Mouse (Mus musculus) adrenal gland, postnatal 10 days (tissue): ENCODE data around the gene Olfr322. TPM values are rescaled to one million over a fixed set of nuclear protein-coding genes. Genes with fewer than 3 reads are reported as not detected.
"Not testable (repeated sequence)": the region's sequence is repeated elsewhere in the genome, so short reads cannot be mapped to it uniquely, and the experiment has no call there.

Experiments
- DNase-seq: peaks from one replicate; pipeline ENCODE4 v3.0.0; 2021; ENCODE audit warnings: mixed read lengths
- long read RNA-seq, 2 experiments: library from polyadenylated mRNA; stranded (forward); transcript quantifications; one replicate each; pipeline ENCODE4 v2.0.0; 2021
- total RNA-seq, 2 experiments: library from RNA; stranded (reverse); gene quantifications; 2 replicates each; pipeline ENCODE4 v1.2.3; 2021

Olfr322 gene
- not detected for total RNA-seq
- long read RNA-seq, experiment 1: 0 reads
- long read RNA-seq, experiment 2: 0 reads

DNA sequence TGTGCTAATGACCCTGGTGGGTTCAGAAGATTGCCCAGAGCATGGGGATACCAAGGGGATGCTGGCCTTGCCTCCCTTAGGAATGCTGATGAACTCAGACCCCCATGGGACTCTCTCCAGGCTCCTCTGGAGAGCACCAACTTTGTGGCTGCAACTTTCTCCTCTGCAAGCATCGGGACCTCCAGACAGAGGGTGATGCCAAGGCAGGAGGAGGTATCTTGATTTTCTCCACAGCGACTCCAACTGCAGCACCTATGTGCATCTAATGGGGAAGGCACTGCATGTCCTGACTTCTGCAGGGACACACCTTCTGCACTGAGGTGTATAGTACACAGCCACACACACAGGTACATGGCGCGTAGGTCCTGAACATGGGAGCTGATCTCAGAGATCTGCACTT lies at the start of gene Olfr322:
Gene Olfr322 (plus strand): TSS at position 187 of the 400 bp plus-strand sequence.
- DNase-seq: no peak

DNA sequence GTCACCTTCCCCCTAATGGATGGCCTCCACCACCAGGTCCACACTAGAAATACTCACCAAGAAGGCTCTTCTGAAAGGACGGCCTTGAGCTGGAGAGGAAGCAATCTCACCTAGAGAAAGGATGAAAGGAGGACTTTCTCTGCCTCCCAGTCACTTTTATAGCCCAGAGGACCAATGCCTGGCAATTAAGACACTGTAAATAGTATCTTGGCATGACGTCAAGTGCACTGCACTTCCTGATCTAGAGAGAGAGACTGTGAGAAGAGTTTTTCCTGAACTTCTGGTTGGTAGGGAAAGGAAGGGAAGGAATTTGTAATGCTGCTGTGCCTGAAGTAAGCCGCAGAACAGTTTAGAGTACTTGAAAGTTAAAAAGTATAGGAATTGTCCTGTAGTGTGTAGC lies 45.2 kb upstream of the Olfr322 start:
- DNase-seq: no peak

DNA sequence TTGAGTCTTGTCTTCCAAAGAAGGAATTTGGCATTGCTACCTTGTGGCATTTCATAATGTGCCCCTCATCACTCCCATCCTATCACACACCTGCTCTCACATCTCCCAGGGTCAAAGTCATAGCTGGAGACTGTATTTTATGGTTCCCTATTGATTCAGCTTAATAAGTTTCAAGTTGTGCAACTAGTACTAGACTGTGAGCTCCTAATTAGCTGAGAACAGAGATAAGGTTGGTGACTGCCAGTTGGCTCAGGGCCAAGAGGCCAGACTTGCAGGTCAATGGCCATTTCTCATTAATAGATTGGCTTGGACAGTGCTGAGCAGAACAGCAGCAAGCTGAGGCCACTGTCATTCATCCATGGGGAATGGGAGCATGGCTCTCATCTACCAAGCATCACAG lies 44.1 kb upstream of the Olfr322 start:
- DNase-seq: no peak

DNA sequence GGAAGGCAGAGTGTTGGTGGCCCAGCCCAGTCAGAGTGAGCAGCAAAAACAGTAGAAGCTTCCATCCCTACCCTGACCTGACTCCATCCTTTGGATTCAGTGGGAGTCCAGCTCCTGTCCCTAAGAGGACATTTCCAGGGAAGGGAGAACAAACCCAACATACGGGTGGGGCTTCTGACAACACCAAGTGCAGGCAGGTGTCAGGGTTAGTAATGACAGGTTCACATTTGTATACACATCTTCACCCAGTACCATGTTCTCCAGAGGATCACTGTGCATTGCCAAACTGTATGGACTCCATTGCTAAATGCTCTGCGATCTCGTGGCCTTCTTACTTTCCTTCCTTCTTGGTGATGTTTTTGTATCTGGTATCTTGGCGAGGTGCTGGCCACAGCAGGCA lies 42.6 kb upstream of the Olfr322 start, which contains the start of gene 2210407C18Rik:
Gene 2210407C18Rik (minus strand): TSS at position 101 of the 400 bp plus-strand sequence.
- DNase-seq: no peak

DNA sequence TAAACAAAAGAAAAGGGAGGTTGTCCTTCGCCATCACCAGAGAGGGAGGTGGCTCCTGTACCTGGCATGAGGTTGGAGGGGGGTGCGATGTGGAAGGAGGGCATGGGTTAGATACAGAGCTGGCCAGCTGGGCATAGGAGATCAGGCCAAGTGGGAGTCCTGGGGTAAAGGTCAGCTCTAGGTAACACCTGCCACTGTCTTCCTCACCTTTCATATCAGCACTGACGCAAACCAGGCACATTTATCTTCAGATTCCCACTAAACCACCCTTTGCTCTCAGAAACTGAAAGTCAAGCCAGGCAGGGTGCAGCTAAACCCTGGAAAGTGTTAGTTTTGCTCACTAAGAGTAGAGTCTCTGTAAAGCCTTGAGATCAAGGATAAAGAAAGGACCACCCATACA lies 40.2 kb upstream of the Olfr322 start:
- no peak for DNase-seq

DNA sequence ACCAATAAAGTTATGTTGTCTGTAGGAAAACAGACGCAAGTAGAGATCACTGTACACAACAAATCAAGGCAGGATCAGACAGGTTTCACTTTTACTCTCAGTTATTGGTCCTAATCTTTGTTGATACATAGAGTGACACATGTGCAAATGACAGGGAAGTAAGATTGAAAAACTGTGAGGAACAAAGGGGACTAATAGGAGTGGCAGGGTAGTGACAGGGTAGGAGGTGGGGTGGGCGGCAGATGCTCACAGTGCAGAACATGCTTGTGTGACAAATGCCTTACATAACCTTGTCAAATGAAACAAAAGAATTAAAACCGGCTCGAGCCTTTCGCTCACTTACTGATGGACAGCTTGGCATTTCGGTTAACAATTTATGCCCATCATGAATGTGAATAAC lies 39.8 kb upstream of the Olfr322 start:
- DNase-seq: no peak

DNA sequence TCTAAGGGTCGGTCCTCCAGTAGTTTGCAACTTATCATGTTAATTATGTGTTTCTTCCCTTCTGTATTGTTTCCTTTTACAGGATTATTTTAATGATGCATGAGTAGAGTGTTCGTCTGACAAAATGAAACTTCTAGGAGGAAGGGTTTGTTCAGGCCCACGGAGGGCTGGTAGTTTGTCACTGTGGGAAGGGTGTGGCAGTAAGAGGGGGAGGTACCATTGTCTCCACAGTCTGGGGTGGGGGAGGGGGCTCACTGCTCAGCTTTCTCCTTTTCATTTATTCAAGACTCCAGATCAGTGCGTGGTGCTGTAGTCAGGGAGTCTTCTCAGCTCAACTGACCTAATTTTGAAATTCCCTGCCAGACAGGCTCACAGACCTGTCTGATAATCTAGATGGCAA lies 32.4 kb upstream of the Olfr322 start:
- no peak for DNase-seq

DNA sequence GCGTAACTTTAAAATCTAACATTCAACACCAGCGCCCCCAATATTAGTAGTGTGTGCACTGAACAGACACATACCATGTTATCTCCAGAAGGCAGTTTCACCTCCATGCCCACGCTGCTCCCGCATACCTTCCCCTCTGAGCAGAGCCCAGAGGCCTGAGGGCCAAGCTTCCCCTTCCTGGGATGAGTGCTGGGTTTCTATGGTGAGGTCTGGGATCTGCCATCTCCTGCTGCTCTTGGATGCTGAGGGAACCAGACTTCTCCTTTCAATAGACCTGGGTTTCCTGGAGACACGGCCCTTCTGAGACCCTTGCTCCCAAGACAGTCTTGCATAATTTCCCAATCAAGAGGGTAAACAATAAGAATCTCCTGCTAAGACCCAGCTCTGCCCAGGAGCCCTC lies 28.2 kb upstream of the Olfr322 start, which contains the start of gene Olfr323:
Gene Olfr323 (minus strand): TSS at position 101 of the 400 bp plus-strand sequence.
- DNase-seq: no peak

DNA sequence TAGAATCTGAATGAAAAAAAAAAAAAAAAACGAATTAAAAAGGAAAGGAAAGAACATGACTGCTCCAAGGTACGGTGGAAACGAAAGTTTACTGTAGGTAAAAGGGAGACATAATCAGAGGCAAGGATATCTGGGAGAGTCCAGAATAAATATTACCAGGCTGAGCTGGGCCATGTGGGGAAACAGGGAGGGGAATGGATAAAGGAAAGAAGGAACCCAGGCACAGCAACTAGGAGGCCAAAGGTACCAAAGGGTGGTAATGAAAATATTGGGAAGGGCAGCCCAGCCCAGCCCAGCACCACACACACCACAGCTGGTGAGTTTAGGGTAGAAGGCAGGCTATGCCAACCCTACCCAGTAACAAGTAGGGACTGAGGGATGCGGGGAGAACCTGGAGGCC lies 23.7 kb upstream of the Olfr322 start:
- DNase-seq: no peak

DNA sequence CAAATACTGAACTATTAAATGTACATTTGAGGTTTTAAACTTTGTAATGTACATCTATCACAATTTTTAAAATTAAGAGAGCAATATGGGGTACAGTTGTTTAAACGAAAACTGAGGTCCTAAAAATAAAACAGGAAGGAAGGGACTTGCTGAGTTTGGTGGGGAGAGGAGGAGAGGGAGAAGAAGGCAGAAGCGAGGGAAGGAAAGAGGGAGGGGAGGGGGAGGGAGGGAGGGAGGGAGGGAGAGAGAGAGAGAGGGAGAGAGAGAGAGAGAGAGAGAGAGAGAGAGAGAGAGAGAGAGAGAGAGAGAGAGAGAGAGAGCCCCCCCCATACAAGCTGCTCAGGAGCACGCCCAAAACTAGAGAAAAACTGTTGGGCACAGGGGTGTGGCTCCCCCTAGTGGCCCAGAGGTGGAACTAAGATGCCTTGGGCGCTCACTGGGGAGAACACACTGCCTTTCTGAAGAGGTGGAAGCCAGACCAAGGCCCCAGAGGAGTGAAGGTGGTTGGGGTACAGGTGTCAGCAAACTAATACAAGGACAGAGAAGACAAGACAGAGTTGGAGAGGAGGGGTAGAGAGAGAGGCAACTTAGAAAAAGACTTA lies 22.1 kb upstream of the Olfr322 start:
- DNase-seq: peak; percentile 67

DNA sequence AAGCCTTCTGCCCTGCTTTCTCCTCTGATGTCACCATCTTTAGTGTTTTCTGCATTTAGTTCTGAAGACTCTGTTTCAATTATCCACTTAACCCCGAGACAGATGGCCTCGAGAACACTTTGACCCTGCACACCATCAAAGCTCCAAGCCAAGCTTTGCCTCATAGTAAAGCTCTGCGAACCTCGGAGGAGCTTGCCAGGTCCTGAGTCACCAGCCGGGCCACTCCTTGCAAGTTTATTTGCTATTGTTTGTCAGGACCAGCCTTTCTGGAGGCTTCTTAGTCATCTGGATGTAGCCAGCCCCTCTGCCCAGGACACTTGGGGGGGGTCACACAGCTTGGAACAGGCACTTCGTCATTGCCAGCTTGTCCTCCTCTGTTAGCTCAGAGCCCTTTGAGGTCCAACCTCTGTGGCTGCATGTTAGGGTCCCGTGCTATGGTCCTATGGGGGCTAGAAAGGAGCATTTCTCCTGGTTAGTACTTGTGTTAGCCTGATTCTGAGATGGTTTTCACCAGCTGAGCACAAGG lies 20.3 kb upstream of the Olfr322 start:
- peak; percentile 47 for DNase-seq

DNA sequence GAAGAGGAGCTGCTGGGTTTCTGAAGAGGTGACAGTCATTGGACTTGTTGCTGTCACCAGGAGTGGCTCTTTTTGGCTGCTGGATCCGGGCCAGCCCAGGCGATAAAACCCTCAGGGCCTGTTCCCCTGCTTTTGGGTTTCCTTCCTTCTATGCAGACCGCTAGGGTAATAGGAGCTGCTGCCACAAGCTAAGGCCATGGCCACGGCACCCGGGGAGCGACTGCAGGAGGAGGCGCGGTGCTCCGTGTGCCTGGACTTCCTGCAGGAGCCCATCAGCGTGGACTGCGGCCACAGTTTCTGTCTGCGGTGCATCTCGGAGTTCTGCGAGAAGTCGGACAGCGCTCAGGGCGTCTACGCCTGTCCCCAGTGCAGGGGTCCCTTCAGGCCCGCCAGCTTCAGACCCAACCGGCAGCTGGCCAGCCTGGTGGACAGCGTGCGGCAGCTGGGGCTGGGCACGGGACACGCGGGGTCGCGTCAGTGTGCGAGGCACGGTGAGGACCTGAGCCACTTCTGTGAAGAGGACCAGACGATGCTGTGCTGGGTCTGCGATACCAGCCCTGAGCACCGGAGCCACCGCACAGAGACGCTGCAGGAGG lies 18.2 kb upstream of the Olfr322 start, which contains the start of gene Trim58:
Gene Trim58 (plus strand): TSS at position 194 of the 596 bp plus-strand sequence.
- peak; percentile 20 for DNase-seq

DNA sequence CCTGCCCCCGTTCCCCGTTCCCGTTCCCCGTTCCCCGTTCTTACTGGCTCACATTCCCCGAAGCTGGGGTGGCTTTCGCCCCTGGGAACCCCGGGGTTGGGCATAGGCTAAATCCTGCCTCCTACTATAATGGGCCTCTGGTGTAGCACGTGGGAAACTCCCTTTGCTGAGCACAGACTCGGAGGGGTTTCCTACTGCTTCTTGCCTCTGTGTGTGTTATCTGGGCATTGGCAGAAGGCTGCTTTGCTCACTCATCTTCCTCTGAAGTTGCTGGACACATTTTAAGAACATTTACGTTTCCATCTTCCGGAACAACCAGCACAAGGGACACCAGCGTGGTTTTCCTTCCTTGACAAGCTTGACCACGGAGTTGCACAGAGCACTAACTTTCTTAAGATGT lies 17.5 kb upstream of the Olfr322 start:
- no peak for DNase-seq

DNA sequence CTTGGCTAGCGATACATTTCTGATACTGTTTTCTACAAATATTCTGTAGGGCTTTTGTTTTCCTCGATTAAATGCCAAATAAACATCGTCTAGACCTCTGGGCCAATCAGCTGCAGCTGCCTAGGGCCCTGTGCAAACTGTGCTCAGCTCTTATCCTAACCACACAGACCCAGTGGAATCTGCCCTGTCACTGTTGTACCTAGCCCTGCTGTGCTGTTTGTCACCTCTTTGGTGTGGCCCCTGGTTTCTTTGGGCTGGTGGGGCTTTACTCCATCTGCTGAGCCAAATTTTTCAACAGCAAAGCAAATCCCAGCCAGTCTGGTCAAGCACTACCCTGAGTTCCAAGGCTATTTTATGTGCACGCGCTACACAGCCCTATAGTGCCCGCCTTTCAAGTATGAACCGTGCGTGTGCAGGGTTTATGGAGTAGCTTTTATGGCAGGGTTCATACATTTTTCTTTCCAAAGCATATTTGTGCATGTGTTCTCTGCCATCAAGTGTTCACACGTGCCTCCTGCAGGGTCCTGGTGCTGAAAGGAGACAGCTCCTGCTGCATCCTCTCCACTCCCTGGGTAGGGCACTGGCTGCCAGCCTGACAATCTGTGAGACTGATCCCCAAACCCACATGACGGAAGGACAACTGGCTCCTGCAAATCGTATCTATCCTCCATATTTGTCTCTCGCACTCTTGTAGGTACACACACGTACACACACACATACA lies 16.8 kb upstream of the Olfr322 start:
- no peak for DNase-seq

DNA sequence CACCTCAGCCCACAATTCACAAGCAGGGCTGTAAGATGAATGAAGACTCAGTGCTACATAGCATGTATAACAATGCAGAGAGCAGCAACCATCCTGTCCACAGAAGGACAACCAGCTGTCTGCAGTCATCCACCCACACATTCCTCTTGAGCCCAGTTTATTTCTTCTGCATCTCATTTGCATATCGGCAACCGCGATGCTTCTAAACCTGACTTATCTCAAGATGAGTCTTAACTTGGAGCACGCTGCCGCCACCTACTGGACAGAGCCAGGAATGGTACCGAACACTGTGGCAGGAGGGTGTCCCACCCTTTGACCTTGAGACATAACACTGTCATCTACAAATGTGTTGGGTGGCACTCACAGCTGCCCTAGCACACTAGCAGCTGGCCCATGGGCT lies 15.2 kb upstream of the Olfr322 start:
- peak; percentile 10 for DNase-seq

DNA sequence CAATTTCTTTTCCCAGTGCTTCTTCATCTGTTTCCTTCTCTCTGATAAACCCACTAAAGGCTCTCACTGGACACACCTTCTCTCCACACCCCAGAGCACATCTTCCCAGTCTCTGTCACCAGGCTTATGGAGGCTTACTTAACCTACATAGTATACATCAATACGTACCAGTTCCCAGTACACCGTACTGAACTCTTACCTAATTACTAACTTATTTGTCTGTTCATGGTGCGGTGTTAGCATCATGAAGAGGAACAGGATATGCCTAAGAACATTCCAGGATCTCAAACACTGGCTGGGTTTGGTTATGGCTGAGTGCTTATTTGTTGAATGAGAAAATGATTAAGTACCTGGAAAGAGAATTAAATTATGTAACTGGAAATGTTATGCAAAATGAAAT lies 3.4 kb upstream of the Olfr322 start:
- DNase-seq: no peak

DNA sequence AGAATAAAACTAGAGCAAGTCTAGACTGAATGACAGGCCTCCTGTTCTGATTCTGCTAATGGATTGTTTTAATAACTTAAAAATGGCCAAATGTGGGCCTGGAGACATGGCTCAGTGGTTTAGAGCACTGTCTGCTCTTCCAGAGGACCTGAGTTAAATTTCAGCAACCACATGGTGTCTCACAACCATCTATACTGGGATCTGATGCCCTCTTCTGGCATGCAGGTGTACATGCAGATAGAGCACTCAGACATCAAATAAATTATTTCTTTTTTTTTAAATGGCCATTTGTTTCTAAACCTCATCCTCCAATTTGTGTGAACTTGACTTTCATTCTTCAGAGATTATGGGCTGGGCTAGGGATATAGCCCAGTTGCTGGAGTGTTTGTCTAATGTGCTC lies 10.7 kb downstream of the Olfr322 start:
- no peak for DNase-seq

DNA sequence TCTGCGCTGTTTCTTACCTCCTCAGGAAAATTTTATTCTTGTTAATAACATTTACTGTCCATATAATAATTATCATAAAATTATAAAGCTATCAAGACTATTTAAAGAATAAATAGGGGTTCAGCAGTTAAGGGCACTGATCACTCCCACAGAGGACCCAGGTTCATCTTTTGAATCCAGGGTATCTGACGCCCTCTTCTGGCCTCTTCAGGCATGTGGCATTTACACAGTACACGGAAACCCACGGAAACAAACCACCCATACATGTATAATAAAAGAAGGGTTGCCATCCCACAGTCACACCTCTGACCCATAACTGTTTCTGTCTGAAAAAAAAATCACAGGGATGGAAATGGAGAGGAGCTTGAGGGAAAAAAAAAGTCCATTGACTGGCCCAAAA lies 13.2 kb downstream of the Olfr322 start:
- no peak for DNase-seq

DNA sequence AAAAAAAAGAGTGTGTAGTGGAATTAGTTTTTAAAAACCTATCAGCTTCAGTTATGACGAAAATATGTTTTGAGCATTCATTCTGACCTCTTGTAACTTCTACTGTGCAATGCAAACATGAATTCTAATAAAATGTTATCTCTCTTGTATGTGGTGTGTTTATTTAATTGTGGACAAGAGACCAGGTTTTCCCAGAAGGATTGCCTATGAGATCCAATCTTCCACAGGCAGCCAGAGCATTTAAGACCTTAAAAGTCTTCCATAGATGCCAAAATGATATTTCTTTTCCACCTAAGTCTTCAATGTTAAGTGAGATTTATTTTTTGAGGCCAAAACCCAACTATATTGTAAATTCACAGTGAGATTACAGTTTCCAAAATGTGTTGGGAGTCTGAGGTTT lies 22.2 kb downstream of the Olfr322 start, which contains the start of gene Olfr320:
Gene Olfr320 (plus strand): TSS at position 301 of the 400 bp plus-strand sequence.
- no peak for DNase-seq

DNA sequence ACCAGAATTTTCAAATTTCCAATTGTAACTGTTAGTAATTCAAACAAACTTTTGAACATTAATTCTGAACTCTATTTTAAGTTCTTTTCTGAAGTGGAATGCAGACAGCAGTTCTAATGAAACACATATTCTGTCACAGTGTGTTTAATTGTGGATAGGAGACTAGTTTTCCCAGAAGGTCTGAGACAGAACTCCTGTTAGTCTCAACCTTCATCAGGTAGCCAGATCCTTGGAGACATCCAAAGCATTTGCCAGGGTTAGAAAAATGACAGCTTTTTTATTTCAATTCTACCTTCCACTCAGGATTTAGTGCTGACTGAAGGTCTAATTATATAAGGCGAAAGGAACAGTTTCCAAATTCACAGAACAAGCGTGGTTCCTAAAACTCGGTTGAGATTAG lies 40.3 kb downstream of the Olfr322 start, which contains the start of gene Olfr319:
Gene Olfr319 (plus strand): TSS at position 301 of the 400 bp plus-strand sequence.
- no peak for DNase-seq

DNA sequence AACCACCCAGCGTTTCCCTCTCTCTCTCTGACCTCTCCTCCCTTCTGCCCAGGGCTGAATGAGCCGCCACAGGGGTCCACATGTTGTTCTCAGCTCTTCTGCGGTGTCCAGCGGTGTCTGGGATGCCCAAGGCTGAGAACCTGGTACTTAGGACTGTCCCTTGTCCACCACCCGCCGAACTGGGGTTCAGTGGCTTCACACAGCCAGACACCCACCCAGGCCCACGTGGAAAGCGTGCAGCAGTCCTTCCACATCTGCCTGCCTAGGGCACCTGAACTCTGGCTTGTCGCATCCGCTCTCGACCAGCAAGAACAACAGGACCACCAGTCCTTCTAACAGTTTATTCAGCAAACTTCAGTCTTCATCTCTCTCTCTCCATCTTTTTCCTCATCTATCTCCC lies 50.5 kb downstream of the Olfr322 start:
- no peak for DNase-seq

DNA sequence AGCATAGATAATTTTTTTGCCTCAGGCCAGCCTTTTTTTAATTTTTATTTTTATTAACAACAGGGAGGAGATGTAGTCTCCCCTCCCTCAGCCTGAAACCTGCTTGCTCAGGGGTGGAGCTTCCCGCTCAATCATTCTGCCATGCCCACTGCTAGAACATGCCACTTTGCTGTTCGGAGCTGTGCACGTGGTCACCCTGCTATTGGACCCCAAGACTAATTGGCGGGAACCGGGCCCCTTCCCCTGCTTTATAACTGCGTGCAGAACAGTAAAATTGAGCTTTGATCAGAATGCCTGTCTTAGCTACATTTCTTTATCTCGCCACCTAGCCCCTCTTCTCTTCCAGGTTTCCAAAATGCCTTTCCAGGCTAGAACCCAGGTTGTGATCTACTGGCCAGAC lies 59.1 kb downstream of the Olfr322 start:
- DNase-seq: not testable (repeated sequence)
